Mouse (Mus musculus): ENCODE measurements at regions not wholly inside any gene's neighbourhood (a gene's known extent, or its start where the extent isn't known, plus 50 kb on each side); places are given as distances from the start of the nearest gene placed in this dataset.

GRCm38 (mm10) chr5:119300106-119300505 lies 370.4 kb upstream of the Tbx3 start:
- TF ChIP-seq POLR2A (IDR thresholded peaks at IDR 0.05; ENCODE audit: insufficient read depth, low read length) (no peak), CTCF (IDR thresholded peaks at IDR 0.05; ENCODE audit: low read depth, low read length) (no peak), EP300 (IDR thresholded peaks at IDR 0.05; ENCODE audit: insufficient read depth, low read depth, low read length) (no peak)

All from ES-Bruce4 (cell line).